ENCODE assay signal across 17 mouse cellular contexts in genomic region chr5:143893396-143893795, GRCm38 (mm10). TPM values are rescaled to one million over a fixed set of nuclear protein-coding genes. Genes with fewer than 3 reads are reported as not detected.
DNase-seq lines count a peak whose midpoint lies in the region; ATAC-seq and TF ChIP-seq lines count a peak whose summit lies in the region.
"Had no signal": no experiment of that assay in that cellular context is flagged by ENCODE, and none has a peak within 500 bp of the region (broad histone marks: within the 10 kb centered on the region; RNA-seq: fewer than 3 reads in every experiment).

No protein-coding gene starts in this region.

- peak; percentile 52 to 82 for DNase-seq in urinary bladder, adult 18-20 months (ENCODE audit: low spot score in 2 of 2)
- no peak for DNase-seq in urinary bladder, postnatal 10 days (ENCODE audit: low spot score)
- peak; percentile 45 for DNase-seq in liver, postnatal 0 days
- DNase-seq in left cerebral cortex, postnatal 4 days: no peak
- no peak for DNase-seq in gastrocnemius, adult 18-20 months (ENCODE audit: low spot score)
- DNase-seq: cerebellum, postnatal 14 days; heart, adult 18-20 months; right cerebral cortex, postnatal 4 days; thymus, postnatal 14 days had no signal

- no peak overlapping the region for H3K27ac ChIP-seq in liver, postnatal 0 days (ENCODE audit: low read depth)
- no peak overlapping the region for H3K27ac ChIP-seq in forebrain, embryonic 16.5 days (ENCODE audit: low read length)
- H3K27ac ChIP-seq: embryonic facial prominence, embryonic 15.5 days; intestine, embryonic 15.5 days; limb, embryonic 15.5 days had no signal

- H3K4me1 ChIP-seq in liver, postnatal 0 days (ENCODE audit: insufficient read depth): no peaks in the 10 kb centered on the region; the same call in 1 of the 2 replicates
- no peaks in the 10 kb centered on the region for H3K4me1 ChIP-seq in forebrain, embryonic 16.5 days (replicated peaks; ENCODE audit: control insufficient read depth, insufficient read depth, low read length)
- H3K4me1 ChIP-seq: embryonic facial prominence, embryonic 15.5 days; limb, embryonic 15.5 days had no signal

- peak; percentile 98 for ATAC-seq in common myeloid progenitor, adult 5-6 weeks (replicated peaks; ENCODE audit: low read depth, poor library complexity, severe bottlenecking)
- peak; percentile 78 for ATAC-seq in liver, postnatal 0 days
- ATAC-seq in forebrain, embryonic 16.5 days: no peak
- ATAC-seq: forebrain, embryonic 14.5 days; intestine, embryonic 15.5 days had no signal

- H3K9me3 ChIP-seq in liver, postnatal 0 days (ENCODE audit: low read length): no peaks in the 10 kb centered on the region
- no peaks in the 10 kb centered on the region for H3K9me3 ChIP-seq in forebrain, embryonic 16.5 days (ENCODE audit: control insufficient read depth, low read length)
- H3K9me3 ChIP-seq: embryonic facial prominence, embryonic 15.5 days; intestine, embryonic 15.5 days; limb, embryonic 15.5 days had no signal

- H3K27me3 ChIP-seq in liver, postnatal 0 days (ENCODE audit: insufficient read depth, low read length): no peaks in the 10 kb centered on the region
- no peaks in the 10 kb centered on the region for H3K27me3 ChIP-seq in forebrain, embryonic 16.5 days (replicated peaks; ENCODE audit: control insufficient read depth, insufficient read depth, low read length)
- H3K27me3 ChIP-seq: embryonic facial prominence, embryonic 15.5 days; intestine, embryonic 15.5 days; limb, embryonic 15.5 days had no signal

- whole genome bisulfite sequencing in liver, postnatal 0 days (ENCODE audit: insufficient replicate concordance): 19% methylated on average over 5 of the region's 5 CpGs
- whole genome bisulfite sequencing in forebrain, embryonic 16.5 days: 81% methylated on average over 5 of the region's 5 CpGs

- no peak overlapping the region for H3K4me2 ChIP-seq in liver, postnatal 0 days (ENCODE audit: low read depth, low read length)
- H3K4me2 ChIP-seq in forebrain, embryonic 16.5 days (ENCODE audit: low read length): no peak overlapping the region
- H3K4me2 ChIP-seq: embryonic facial prominence, embryonic 15.5 days; intestine, embryonic 15.5 days; limb, embryonic 15.5 days had no signal

- intact Hi-C loops in left cerebral cortex, postnatal 4 days (cut with DNase I): no loop called here

- TF ChIP-seq EP300 in liver, postnatal 0 days (IDR thresholded peaks at IDR 0.05; ENCODE audit: low read depth): no peak

- H3K4me3 ChIP-seq in liver, postnatal 0 days (ENCODE audit: low read depth, low read length): no peak overlapping the region
- no peak overlapping the region for H3K4me3 ChIP-seq in forebrain, embryonic 16.5 days (replicated peaks; ENCODE audit: low read length)
- H3K4me3 ChIP-seq: embryonic facial prominence, embryonic 15.5 days; intestine, embryonic 15.5 days; limb, embryonic 15.5 days had no signal

- no peak for TF ChIP-seq CTCF in liver, postnatal 0 days (IDR thresholded peaks at IDR 0.05; ENCODE audit: low read depth)

- peaks cover 92% of the 10 kb centered on the region for H3K36me3 ChIP-seq in liver, postnatal 0 days (replicated peaks; ENCODE audit: insufficient read depth, low read length)
- peaks cover 15% of the 10 kb centered on the region; the same call in 1 of the 2 replicates for H3K36me3 ChIP-seq in forebrain, embryonic 16.5 days (ENCODE audit: control insufficient read depth, insufficient read depth)

- H3K9ac ChIP-seq in liver, postnatal 0 days (replicated peaks): no peak overlapping the region
- H3K9ac ChIP-seq in forebrain, embryonic 16.5 days (replicated peaks; ENCODE audit: low read depth, low read length): no peak overlapping the region
- H3K9ac ChIP-seq: embryonic facial prominence, embryonic 15.5 days; intestine, embryonic 15.5 days; limb, embryonic 15.5 days had no signal

RNA-seq across cellular contexts. Expression of gene Ankrd61, which starts 4.1 kb away (rescaled TPM):
- 0.39 TPM in 1 of 2 replicates, not detected in the other for total RNA-seq in common myeloid progenitor, adult 5-6 weeks (2017)
- polyA plus RNA-seq in liver, postnatal 0 days (2015; fragmentation: Nextera tagmentation; extraction: Ambion mirVana): 0.07 TPM in 1 of 2 replicates, not detected in the other
- under 1 TPM; 0.20 to 0.22 TPM for total RNA-seq in left cerebral cortex, postnatal 4 days (2021)
- polyA plus RNA-seq in forebrain, embryonic 16.5 days (2015; fragmentation: Nextera tagmentation; extraction: Ambion mirVana): 0.17 and 0.72 TPM in 2 replicates
- total RNA-seq in gastrocnemius, adult 18-20 months (2021): not detected
- total RNA-seq: heart, adult 18-20 months; heart, postnatal 25 days had no signal

RNA-seq across cellular contexts. Expression of gene Aimp2, which starts 16.3 kb away (rescaled TPM):
- 84.6 and 98.4 TPM in 2 replicates for total RNA-seq in common myeloid progenitor, adult 5-6 weeks (2017)
- 22.2 and 25.4 TPM in 2 replicates for polyA plus RNA-seq in liver, postnatal 0 days (2015; fragmentation: Nextera tagmentation; extraction: Ambion mirVana)
- 10 to 100 TPM; 58.1 to 59.7 TPM for total RNA-seq in left cerebral cortex, postnatal 4 days (2021)
- polyA plus RNA-seq in forebrain, embryonic 16.5 days (2015; fragmentation: Nextera tagmentation; extraction: Ambion mirVana): 97.9 and 99.5 TPM in 2 replicates
- 100 to 1,000 TPM in 1 of 2 experiments, 10 to 100 TPM in 1; 92.1 to 122 TPM for total RNA-seq in gastrocnemius, adult 18-20 months (2021)

RNA-seq across cellular contexts. Expression of gene Pms2, which starts 16.4 kb away (rescaled TPM):
- 30.0 and 38.9 TPM in 2 replicates for total RNA-seq in common myeloid progenitor, adult 5-6 weeks (2017)
- 5.6 and 6.6 TPM in 2 replicates for polyA plus RNA-seq in liver, postnatal 0 days (2015; fragmentation: Nextera tagmentation; extraction: Ambion mirVana)
- 10 to 100 TPM; 17.2 to 23.2 TPM for total RNA-seq in left cerebral cortex, postnatal 4 days (2021)
- 27.8 and 33.0 TPM in 2 replicates for polyA plus RNA-seq in forebrain, embryonic 16.5 days (2015; fragmentation: Nextera tagmentation; extraction: Ambion mirVana)
- total RNA-seq in gastrocnemius, adult 18-20 months (2021): 1 to 10 TPM; 3.3 to 4.4 TPM

RNA-seq across cellular contexts. Expression of gene Gm42421, which starts 34.6 kb away (rescaled TPM):
- total RNA-seq in common myeloid progenitor, adult 5-6 weeks (2017): not detected in 2 replicates
- polyA plus RNA-seq in liver, postnatal 0 days (2015; fragmentation: Nextera tagmentation; extraction: Ambion mirVana): 0.19 TPM in 1 of 2 replicates, not detected in the other
- total RNA-seq in left cerebral cortex, postnatal 4 days (2021): 1 to 10 TPM; 1.9 to 2.1 TPM
- polyA plus RNA-seq in forebrain, embryonic 16.5 days (2015; fragmentation: Nextera tagmentation; extraction: Ambion mirVana): 0.90 and 1.6 TPM in 2 replicates
- total RNA-seq in gastrocnemius, adult 18-20 months (2021): not detected
- total RNA-seq: heart, adult 18-20 months; heart, postnatal 25 days had no signal
- polyA plus RNA-seq: large intestine, adult 2 months had no signal

RNA-seq across cellular contexts. Expression of gene Rsph10b, which starts 39.4 kb away (rescaled TPM):
- total RNA-seq in common myeloid progenitor, adult 5-6 weeks (2017): not detected in 2 replicates
- 0.19 and 0.23 TPM in 2 replicates for polyA plus RNA-seq in liver, postnatal 0 days (2015; fragmentation: Nextera tagmentation; extraction: Ambion mirVana)
- total RNA-seq in left cerebral cortex, postnatal 4 days (2021): 1 to 10 TPM; 4.7 to 6.0 TPM
- 2.3 and 4.1 TPM in 2 replicates for polyA plus RNA-seq in forebrain, embryonic 16.5 days (2015; fragmentation: Nextera tagmentation; extraction: Ambion mirVana)
- 1 to 10 TPM in 1 of 2 experiments, under 1 TPM in 1; 0.93 to 1.3 TPM for total RNA-seq in gastrocnemius, adult 18-20 months (2021)

Comparison
In these comparisons a context has a peak if more than half of its experiments do, and no peak if none do; other contexts are left out.
1. DNase-seq: peak in urinary bladder, adult 18-20 months (2 of 2) and liver, postnatal 0 days (single experiment); none in urinary bladder, postnatal 10 days (single experiment), left cerebral cortex, postnatal 4 days (single experiment) and gastrocnemius, adult 18-20 months (single experiment).